Mouse (Mus musculus): ENCODE results near the gene Nr6a1.

GRCm38 (mm10) chr2:38923471-38923870 is 4.0 kb downstream of the Nr6a1 start:
- TF ChIP-seq POLR2A (IDR thresholded peaks at IDR 0.05; ENCODE audit: low read depth, low read length) (no peak), CTCF (IDR thresholded peaks at IDR 0.05; ENCODE audit: extremely low read depth, insufficient read depth, insufficient read length, insufficient replicate concordance) (no peak)
